Mouse (Mus musculus) left cerebral cortex, adult 8-10 months (tissue): Measurements from ENCODE around the gene Col6a6. TPM values are rescaled to one million over a fixed set of nuclear protein-coding genes. Genes with fewer than 3 reads are reported as not detected.

Experiments
- DNase-seq, 2 experiments: peaks; one replicate each; pipeline ENCODE4 v3.0.0; 2022; ENCODE audit warnings: low spot score in 2 of 2
- total RNA-seq, 4 experiments: library from RNA; stranded (reverse); gene quantifications; 2 replicates each; pipeline ENCODE4 v1.2.4; 2022

Gene Col6a6
- total RNA-seq, 4 experiments from 2014 or later, result 0.41 to 0.70 (median 0.63) TPM

DNA sequence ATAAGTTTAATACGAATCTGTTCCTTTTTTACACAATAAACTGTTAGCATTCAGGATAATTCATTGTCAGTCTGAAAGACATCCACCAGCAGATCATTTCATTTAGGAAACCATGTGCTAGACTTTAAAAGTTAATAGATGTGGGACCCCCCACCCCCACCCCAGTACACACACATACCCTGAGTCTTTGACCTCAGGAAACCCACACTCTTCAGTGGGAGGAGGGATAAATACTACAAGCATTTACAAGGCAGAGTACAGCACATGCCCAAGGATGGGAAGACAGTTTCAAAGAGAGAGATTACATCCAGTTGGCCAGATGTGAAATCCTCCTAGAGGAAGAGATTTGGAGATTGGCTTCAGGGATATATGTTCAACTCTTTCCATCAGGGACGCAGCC, 87.5 kb downstream of the Col6a6 start:
- no peak for DNase-seq

DNA sequence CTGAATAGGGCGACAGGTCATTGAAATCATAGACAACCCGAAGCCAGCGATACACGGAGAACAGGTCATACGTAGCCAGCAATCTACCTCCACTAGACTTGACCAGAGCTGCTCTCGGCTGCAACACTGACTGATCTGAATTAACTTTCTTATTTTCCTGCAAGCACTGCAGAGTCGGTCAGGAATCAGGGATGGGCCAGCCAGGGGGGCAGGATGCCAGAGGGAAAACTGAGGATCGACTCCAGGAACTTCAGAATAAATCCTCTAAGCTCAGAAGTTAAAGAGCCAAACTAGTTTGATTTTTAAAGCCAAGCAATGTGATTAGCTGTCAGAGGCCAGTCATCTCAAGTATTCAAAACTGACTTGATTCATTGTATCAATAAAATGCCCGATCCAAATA, 88.5 kb downstream of the Col6a6 start:
- DNase-seq, result no peak

DNA sequence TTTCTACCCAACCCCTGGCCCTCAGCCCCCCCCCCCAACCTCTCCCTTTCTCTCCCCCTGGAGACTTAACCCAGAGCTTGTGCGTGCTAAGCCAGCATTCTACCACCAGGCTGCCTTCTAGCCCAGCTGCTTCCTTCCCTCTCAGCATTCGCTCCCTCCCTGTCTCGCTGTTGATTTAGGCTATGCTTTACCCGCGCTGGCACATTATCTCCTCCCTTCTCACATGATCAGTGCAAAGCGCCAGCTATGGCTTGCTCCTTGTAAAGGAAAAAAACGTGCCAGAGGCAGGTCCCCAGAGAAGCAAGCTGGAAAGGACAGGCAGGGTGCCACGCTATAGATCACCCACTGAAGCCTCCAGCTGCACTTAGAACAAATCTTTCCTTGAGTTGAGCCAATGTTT, 90.5 kb downstream of the Col6a6 start:
- no peak for DNase-seq

DNA sequence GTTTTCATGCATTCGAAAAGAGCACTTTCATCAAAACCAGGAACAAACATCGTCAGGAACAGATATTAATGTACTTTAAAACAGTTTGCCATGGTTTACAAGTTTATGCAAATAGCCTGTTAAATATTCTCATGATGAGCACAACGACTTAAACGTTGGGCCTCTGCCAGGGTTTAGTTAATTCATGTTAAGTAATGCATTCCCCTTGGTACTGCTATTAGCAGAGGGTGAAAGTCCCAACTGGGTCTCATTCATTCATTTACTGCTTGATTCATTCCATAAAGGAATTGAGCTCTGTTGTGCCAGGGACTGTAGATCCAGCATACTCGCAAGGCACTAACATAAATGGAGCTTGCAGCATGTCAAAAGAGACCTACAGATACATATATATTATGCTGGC, 92.8 kb downstream of the Col6a6 start:
- DNase-seq, result no peak

DNA sequence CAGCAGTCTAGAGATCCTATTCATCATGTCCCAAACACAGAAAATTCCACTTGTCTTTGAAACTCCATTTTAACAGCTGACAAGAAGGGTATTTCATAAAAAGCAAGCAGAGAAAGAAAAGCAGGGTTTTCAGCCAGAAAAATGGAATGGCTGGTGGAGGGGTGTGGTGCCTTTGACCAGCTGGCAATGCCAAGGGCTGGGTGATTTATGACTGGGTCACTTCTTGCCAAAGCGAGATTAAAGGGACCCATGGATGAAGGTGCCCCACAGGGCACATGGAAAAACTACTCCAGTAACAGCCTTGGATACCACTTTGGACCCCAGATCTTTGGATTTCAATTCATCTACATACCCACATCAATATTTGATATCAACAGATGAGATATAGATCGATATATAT, 93.3 kb downstream of the Col6a6 start:
- no peak for DNase-seq

DNA sequence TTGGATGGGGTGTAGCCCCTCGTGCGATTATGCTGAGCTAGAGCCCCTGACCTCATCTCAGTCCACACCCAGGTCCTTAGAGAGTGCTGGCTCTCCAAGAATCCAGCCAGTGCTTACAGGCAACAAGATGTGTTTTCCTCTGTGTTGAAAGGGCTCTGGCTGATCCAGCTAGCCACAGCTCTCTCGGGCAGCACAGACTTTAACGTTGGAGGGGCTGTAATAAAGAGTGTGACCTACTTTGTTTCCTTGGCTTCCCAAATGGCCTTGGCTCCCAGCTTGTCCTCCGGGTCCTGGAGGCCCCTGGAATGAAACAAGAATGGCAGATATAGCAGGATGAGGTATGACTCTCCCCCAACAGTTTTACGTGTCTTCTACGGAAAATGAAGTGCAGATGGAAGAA, 96.0 kb downstream of the Col6a6 start:
- no peak for DNase-seq

DNA sequence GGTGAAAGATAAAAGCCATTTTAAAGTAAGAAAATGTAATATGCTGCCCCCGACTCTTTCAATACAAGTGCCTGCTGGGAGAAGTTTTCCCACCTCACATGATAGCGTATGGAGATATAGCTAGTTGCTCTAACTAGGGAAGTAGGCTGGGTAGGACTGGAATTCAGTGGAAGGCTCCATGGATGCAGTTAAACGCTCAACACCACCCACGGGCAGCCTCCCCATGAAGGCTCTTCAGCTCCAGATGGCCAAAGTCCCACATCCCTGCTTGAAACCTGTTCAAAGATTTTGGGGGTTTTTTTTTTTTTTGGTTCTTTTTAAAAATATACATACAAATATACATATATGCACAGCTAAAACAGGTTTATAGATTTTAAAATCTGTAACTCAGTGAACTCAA, 107.5 kb downstream of the Col6a6 start:
- DNase-seq, result peak in 1 of 2 experiments; percentile 84

DNA sequence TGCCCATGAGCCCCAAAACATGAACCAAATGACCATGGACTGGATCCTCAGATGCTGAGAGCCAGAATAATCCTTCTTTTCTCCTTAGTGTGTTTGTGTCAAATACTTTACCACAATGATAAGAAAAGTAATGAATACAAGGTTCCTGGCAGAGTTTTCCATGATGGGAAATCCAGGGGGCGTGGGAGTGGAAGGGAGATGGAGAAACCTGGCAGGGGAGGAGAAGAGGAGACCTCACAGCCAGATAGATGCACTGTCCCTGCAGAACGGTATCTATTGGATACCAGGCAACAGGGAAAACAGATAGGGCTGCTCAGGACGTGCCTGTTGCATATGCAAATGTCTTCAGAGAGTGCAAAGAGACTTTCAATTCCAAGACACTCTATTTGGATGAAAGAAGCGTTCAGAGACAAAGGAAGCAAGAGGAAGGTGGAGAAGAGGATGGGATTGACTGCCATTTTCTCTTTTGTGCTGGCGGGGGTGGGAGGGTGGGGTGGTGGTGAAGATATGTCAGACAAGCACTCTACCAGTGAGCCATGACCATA, 108.0 kb downstream of the Col6a6 start:
- no peak for DNase-seq

DNA sequence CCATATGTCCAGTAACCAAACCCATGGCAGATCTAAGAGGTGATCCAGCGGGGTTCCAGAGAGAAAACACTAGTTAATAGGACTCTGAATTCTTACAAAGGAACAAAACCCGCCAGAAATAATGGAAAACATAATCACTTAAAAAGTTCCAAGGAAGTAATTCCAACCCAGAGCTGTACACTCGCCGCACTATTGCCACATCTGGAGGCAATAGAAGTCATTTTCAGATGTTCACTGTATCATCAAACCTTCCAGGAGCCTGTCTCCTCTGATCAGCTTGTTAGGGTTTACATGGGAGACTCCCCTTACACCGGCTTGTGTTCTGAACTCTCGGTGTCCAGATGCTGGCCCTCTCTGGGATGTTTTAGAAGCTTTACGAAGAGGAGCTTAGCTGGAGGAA, 108.6 kb downstream of the Col6a6 start:
- no peak for DNase-seq

DNA sequence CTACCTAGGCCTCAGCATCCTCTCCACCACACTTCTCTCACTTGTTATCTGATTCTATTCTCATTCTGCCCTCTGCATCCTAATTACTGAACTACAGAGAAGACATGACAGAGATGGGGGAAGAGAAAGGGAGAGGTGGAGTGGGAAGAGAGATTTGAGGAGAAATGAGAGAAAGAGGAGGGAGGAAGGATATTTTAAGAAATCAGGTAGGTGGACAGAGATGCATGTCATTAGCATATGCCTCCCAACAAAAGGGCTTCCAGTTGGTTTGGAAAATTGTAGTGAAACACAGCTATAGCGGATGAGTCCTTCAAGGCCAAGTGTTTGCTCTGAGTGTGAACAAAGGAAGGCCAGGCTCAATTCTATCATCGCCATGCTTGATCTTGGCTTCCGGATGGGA, 115.9 kb downstream of the Col6a6 start:
- DNase-seq, result no peak

DNA sequence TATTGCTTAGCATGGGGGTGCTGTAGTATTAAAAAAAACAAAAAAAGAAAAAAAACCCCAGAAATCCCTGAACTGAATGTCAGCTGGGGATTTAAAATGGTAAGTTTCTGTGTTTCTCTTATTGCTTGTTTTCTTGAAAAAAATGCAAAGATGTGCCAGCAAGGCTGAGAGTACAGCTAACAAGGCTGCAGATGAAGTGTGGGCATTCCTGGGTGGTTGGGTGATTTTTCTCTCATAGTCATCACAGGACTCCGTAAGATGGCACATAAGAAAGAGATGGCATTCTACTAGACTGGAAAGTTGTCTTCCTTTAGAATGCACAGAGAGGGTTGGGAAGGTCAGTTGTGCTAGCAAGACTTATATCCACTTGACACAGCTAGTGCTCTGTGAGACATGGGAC, 122.9 kb downstream of the Col6a6 start:
- no peak for DNase-seq

DNA sequence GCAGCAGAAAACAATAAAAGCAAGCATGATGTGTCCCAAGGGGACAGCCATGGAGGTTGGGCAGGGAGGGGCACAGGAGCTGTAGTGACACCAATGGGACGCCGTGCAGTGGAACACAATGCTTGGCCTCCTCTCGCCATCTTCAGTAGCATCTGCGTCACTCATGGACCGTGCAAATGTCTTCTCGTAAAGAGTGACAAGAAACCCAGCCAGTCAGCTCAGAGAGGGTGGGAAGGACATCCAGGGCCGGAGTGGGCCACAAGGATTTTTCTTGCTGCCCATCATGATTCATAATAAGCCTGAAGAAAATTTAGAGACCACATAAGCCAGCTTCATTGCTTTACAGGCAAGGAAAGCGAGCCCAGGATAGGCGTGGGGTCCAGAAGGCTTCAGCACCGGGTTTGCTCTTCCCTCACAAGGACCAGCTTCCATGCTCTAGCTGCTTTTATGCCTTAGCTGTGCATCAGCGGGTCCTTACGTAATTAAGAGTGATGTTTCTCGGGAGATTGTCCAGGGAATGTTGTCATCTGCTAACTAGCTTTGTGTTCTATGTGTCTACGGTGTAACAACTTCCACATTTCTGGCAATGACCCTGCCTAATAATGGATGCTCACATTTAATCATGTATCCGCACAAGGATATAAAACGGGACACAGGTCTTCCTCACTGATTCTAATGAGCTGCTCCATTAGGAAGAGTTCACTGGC, 123.6 kb downstream of the Col6a6 start:
- DNase-seq, result no peak

DNA sequence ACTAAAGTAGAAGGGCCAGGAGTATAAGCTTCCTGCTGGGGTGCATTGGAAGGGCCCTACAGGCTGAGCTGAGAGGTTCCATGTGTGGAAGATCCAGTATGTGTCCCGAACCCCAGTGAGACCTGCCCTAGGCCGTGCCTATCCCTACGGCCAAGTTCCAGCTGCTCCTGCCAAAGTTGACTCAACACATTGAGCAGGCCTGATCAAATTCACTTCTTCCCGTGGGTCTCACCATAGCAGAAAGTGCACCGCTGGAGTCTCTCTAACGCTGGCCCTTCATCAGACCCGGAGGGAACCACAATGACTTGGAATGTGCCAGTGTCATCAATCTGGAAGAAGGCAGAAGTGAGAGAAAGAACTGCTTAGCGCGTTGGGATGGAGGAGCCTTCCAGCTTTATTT, 126.0 kb downstream of the Col6a6 start:
- DNase-seq, result no peak

DNA sequence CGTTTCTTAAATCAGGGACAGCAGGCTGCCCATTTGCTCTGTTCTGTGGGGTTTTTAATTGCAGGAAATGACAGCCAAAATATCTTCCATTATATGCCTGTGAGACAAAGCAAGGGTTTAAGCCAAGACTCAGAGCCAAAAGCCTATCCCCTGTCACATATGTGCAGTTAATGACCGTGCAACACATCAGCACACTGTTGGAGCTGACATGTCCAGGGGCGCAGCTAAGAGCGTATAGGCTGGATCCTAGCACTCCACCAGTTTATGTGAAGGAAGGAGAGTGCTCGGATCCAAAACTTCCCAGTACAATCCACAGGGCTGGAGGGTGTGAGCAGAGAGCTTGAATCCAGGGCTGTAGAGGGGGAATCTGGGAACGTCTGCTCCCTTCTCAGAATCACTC, 127.3 kb downstream of the Col6a6 start:
- DNase-seq, result no peak

DNA sequence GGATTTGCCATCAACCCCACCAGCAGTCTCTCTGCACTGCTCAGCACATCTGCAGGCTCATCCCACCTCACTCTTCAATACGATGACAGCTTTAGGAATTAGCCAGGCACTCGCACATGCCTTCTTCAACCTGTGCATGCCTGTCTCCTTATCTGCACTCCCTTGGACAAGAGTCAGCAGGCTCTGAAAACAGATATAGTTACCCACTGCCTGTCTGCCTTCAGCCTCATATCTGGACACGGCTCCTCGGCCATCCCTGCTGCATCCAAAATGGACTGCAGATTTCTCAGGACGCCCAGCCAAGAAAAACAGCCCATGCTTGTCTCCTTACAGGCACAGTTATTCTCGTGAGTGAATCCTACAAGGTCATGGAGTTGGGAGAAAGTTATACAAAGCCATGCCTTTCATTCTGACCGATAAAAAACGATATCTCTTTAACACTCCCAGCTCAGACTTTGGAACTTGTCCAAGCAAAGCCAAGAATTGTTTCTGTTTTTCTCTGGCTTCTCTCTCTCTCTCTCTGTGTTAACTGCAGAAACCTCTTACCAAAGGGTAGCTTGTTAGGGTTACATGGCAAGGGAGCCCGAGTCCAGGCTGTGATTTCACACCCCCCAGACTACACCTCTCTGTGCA, 130.1 kb downstream of the Col6a6 start:
- DNase-seq, result no peak

DNA sequence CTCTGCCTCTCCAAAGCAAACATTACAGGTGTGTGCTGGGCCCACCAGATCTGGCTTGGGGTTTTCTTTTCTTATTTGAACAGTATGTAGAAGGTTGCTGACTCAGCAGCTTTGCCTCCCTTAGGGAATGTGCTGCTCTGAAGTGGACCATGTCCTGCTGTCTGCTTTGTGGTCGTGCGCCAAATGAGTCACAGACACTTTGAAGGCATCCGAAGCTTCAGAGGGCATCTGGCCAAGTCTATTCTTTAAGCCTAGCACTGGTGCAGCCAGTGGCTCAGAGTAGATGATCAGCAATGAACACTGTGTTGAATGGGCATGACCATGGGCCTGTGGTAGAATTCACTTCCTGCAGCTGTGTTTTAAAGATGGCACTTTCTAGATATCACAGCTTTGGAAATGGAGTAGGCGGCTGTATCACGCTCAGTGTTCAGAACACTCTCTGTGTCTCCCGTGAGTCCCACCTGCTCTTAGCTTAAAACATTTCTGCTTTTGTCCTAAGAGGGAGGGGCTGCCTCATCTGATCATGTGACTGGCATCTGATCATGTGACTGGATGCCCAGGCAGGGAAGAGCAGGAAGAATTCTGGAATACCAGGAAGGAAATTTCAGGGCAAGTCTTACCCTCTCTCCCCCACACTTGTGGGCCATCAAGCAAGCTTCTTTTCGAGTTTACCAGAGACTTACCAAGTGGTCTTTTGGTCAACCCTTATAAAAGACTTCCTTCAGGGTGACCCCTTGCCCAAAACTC, 131.0 kb downstream of the Col6a6 start:
- peak in 1 of 2 experiments; percentile 46 for DNase-seq

DNA sequence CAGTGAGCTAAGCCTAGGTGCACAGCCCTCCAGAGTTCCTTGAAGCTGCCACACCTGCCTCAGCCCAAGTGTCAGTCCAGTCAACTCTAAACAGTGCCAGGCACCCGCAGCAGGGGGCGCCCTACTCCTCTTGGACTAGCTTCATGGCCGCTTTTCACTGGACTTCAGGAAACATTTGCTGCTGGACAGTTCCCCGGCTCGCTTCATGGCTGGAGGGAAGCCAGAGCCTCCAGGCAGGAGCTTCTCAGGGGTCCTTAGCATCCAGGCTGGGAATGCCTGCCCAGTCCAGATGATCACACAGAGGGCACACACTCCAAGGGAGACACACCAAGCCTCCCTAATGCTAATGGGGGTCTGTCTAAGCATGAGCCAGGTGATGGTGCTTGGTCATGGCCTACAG, 134.1 kb downstream of the Col6a6 start:
- peak in 1 of 2 experiments; percentile 57 for DNase-seq

DNA sequence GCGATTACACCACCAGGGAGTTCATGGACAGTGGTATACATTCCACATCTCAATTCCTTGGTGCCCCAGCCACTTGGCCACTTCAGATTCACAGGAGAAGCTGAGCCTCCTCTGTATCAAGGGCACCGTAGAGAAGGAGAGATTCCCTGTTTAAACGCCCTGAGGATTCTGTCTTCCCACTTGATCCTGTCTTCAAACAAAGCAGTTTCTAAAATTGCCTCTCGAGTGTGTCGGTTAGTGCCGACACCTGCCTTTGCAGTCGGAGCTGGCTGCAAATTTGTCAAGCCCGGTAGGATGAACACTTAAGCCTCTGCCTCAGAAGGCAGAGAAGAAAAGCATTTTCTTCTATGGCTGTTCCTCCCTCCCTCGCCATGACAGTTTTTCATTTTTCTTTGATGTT, 134.9 kb downstream of the Col6a6 start:
- DNase-seq, result peak; percentile 28 to 57

DNA sequence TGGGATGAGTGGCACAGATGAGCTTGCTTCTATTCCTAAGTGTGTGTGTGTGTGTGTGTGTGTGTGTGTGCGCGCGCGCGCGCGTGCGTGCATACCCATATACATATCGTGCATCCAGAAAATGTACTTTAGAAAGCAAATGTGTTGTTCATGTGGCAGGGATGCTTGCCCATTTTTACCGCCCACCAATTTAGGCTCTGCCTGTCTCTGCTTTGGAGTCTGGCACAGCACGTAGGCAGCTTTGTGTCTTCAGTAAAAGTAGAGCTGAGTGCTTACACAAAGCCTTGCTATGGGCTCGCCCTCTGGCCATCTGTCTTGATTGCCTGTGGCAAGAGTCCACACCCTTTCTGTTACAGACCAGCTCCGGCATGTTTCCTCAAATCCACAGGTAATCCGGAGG, 135.5 kb downstream of the Col6a6 start:
- DNase-seq, result peak in 1 of 2 experiments; percentile 94

DNA sequence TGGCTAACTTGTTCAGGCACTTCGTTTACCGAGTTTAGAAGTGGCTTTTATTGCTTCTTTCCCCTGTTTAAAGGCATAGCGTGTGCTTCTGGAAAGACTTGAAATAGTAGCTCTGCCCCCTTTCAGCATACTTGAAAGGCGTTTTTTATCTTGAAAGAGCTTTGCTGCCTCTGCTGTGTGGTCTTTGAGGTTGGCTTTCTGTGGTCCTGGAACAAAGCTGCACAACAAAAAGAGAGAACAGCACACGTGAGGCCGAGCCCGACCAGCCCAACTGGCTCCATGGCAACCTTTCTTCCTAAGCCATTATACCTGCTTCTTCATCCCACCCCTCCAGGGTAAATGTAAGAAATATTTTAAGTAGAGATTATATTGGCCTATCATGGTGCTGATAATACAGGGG, 138.5 kb downstream of the Col6a6 start:
- DNase-seq, result no peak

DNA sequence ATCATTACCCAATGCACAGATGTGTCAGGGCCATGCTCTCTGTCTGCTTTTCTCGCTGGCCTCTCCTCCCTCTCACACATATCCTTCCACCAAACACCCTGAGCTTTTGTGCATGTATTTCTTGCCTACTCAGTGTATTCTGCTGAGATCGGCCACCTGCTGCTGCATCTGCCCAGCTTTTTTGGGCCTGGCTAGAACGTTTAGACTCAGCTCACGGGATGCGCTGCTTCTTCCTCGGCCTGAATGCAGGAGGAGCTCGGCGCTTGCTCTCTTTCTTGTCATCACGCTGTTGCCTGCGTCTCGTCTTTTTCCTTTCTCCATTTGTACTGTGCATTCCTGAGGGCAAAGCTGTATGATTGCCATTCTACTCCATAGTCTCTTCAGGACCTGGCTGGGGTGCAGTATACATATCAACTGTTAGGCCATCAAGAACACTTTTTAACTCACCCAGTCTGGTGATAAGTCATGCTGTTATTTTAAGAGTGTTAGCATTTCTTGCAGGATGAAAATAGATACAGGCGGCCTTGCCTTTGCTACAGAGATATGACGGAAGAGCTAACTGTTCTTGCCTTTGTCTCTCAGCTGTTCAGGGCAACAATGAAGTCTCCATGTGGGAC, 143.3 kb downstream of the Col6a6 start:
- DNase-seq, result peak in 1 of 2 experiments; percentile 73

DNA sequence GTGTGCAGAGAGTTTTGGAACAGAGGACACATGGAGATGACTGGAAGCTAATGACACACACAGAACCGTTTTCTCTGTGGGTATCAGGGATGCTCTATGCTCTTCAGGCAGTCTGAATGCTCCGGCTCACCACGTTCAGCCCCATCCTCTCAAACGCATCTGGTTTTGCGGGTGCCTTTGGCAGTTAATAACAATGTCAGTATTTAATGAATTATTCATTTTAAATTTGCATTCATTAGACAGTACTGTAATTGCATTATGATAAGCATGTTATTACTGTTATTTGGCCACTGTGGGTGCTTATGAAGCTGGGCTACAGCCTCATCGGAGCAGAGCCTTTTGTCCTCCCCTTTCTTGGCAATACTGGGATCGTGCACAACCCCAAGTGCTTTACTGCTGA, 146.6 kb downstream of the Col6a6 start:
- DNase-seq, result no peak
